Mouse (Mus musculus): ENCODE measurements around the gene Xntrpc.

DNA sequence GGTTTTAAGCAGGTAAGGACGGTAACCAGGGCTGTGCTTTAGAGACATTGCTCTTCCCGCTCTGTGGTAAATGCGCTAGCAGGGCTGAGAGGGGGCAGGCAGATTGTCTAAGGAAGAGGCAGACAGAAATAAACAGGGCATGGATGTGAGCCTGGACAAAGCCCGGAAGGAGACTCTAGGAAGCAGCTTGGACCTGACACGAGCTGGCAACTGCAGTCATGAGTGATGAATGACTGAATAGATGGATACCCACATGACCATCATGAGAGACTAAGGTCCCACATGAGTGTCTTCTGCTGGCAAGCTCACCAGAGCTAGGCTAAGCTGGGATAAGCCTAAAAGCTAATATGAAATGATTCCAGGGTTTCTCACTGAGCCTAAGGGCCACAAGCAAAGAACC is 38.6 kb downstream of the Xntrpc start:
- TF ChIP-seq POLR2A (IDR thresholded peaks at IDR 0.05; ENCODE audit: low read depth, low read length): no peak
- no peak for TF ChIP-seq CTCF (IDR thresholded peaks at IDR 0.05; ENCODE audit: extremely low read depth, insufficient read length, insufficient replicate concordance, low read depth, low read length)

Data from small intestine, adult 2 months (tissue).